Mouse (Mus musculus) neutrophil, adult 59 days (primary cell): Measurements from ENCODE around the gene Rap2a. TPM values are rescaled to one million over a fixed set of nuclear protein-coding genes. Genes with fewer than 3 reads are reported as not detected.

Source experiments
- total RNA-seq, 2 experiments: library from RNA; stranded (reverse); gene quantifications; 1 replicate in 1 of 2; 2 replicates in 1 of 2; pipeline ENCODE4 v1.2.4; 2023

Rap2a gene
- total RNA-seq, result 10 to 100 TPM; 19.3 to 20.4 TPM

DNA sequence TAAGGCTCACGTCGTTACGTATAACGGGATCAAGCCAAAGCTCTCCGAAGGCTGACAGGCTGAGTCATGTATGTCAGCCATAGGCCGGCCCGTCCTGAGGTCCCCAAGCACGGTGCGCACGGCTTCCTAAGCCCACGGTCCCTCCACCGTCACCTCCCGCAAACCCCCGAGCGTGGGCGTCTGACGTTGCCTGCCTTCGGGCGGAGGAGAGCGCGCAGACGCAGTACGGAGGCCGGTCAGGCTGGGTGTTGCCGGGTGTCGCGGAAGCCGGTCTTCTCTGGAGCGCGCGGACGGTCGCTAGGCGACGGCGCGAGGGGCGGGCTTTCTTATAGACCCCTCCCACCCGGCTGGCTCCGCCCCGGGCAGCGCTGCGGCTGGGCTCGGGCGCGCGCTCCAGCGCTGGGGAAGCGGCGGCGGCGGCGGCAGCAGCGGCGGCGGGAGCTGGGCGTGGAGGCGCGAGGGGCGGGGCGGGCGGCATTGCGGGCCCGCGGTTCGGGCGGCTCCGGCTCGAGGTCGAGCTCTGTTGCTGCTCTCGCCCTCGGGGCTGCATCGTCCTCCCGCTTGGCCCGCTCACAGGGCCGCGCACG is at the start of gene Rap2a:
Gene Rap2a (plus strand): TSS at position 463 of the 587 bp plus-strand sequence.

Other genes with a start within 250 kb of the Rap2a start
- gene Mbnl2, start 202.8 kb upstream of the Rap2a start, total RNA-seq, result 100 to 1,000 TPM; 127 to 152 TPM